Mouse (Mus musculus) stomach, embryonic 16.5 days (tissue): ENCODE data around the gene Apc2. TPM values are rescaled to one million over a fixed set of nuclear protein-coding genes. Genes with fewer than 3 reads are reported as not detected.
"Not testable (repeated sequence)": the region's sequence is repeated elsewhere in the genome, so short reads cannot be mapped to it uniquely, and the experiment has no call there.

Source experiments
- ATAC-seq: fragments of 200-750 bp; cut with Nextera tagmentation; 2 replicates; pipeline ENCODE4 v1.8.0; 2017; ENCODE audit warnings: moderate number of reproducible peaks, moderate TSS enrichment; ENCODE audit not compliant: insufficient read depth, low FRiP score
- H3K27ac ChIP-seq: fragments of 300-500 bp; sonication (generic); 2 replicates; pipeline ENCODE4 v1.5.1; 2014; ENCODE audit warnings: low read length
- H3K27me3 ChIP-seq: fragments of 300-500 bp; sonication (generic); 2 replicates; pipeline ENCODE4 v1.6.1; 2014; ENCODE audit warnings: low read length, control low read depth, mixed read lengths; ENCODE audit not compliant: control insufficient read depth, insufficient read depth
- H3K36me3 ChIP-seq: fragments of 300-500 bp; sonication (generic); 2 replicates; pipeline ENCODE4 v1.6.1; 2014; ENCODE audit warnings: low read length; ENCODE audit not compliant: control insufficient read depth, insufficient read depth
- H3K4me1 ChIP-seq: fragments of 300-500 bp; sonication (generic); 2 replicates; pipeline ENCODE4 v1.6.1; 2014; ENCODE audit warnings: low read length, control low read depth, mixed read lengths; ENCODE audit not compliant: control insufficient read depth, insufficient read depth
- H3K4me2 ChIP-seq: fragments of 300-500 bp; sonication (generic); 2 replicates; pipeline ENCODE4 v1.6.1; 2014; ENCODE audit warnings: low read depth, low read length, mixed read lengths
- H3K4me3 ChIP-seq: fragments of 300-500 bp; sonication (generic); replicated peaks from 2 replicates; pipeline ENCODE4 v1.5.1; 2014; ENCODE audit warnings: mild to moderate bottlenecking, low read length
- H3K9ac ChIP-seq: fragments of 300-500 bp; sonication (generic); 2 replicates; pipeline ENCODE4 v1.6.1; 2014; ENCODE audit warnings: low read length
- H3K9me3 ChIP-seq: fragments of 300-500 bp; sonication (generic); replicated peaks from 2 replicates; pipeline ENCODE4 v1.6.1; 2016; ENCODE audit warnings: low read length, control low read depth; ENCODE audit not compliant: control insufficient read depth
- WGBS: fragments of 180-500 bp; shearing (Covaris S2); extraction: QIAGEN DNeasy Blood & Tissue Kit; methylation state at CpG from one replicate; pipeline ENCODE4 v1.1.7; 2014; 5-methylcytosine and 5-hydroxymethylcytosine counted together
- polyA plus RNA-seq: library from polyadenylated mRNA; unstranded; fragments of >200 nt; fragmentation: Nextera tagmentation; extraction: Ambion mirVana; gene quantifications from 2 replicates; pipeline ENCODE4 v1.2.1, GENCODE M21; 2015

The Apc2 gene
- polyA plus RNA-seq, result 3.3 and 4.3 TPM in 2 replicates

DNA sequence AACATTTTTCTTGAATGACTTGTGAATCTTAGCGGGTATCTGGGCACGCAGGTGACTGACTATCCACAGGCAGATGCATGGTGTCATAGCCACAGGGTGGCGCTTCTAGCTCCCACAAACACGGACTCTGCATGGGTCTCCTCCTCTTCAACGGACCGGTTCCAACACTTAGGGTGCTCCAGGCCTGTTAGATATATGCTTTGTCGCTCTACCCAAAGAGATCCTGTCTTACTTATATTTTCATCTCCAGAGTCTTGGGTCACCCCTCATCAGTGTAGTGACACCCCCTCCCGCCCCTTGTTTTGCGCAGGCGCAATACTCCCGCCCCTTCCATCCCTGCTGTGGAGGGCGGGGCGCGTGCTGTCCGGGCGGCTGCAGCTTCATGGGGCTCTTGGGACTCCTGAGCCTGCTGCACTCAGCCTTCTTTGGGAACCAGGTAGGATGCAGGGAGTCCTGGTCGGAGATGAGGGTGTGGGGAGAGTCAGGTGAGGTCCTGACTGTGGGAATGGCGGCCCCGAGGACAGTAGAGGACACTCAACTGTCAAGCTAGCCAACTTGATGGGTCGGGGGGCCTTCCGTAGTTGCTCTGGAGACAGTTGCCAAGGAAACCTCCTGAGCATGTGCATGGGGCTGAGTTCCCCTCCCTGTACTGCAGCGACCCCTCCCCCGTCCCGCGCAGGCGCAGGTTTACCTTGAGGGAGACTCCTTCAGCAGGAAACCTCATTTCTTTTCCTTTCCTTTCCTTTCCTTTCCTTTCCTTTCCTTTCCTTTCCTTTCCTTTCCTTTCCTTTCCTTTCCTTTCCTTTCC is at the start of gene Apc2:
Gene Apc2, plus strand, starts transcription at position 360 of the 808 bp plus-strand sequence.
- Histone ChIP-seq H3K9ac (peak within 1 kb of the TSS; percentile 67), H3K9me3 (no peaks in the 10 kb centered on the region), H3K4me2 (peak within 1 kb of the TSS; percentile 77), H3K36me3 (0 out of 2 replicates have a peak, but pooled peaks cover 8% of the 10 kb centered on the region), H3K27me3 (peaks cover 31% of the 10 kb centered on the region), H3K4me3 (peak within 1 kb of the TSS; percentile 43), H3K27ac (peak within 1 kb of the TSS; percentile 9; the same call in 1 of the 2 replicates), H3K4me1 (peaks cover 15% of the 10 kb centered on the region)
- peak; percentile 33; the same call in 1 of the 2 replicates for ATAC-seq
- under 1% methylated on average over 26 of the region's 26 CpGs for WGBS

- peaks cover 19% of the 10 kb centered on the region for H3K4me1 ChIP-seq
- H3K36me3 ChIP-seq, result peaks cover 10% of the 10 kb centered on the region; the same call in 1 of the 2 replicates
- H3K27ac ChIP-seq, result no peak overlapping the region
- H3K4me2 ChIP-seq, result no peak overlapping the region
- no peak for ATAC-seq
- no peak overlapping the region for H3K4me3 ChIP-seq
- no peak overlapping the region; the same call in 1 of the 2 replicates for H3K9ac ChIP-seq
- H3K9me3 ChIP-seq, result no peaks in the 10 kb centered on the region
- no peaks in the 10 kb centered on the region for H3K27me3 ChIP-seq
- 54% methylated on average over 6 of the region's 6 CpGs for WGBS
Observed at GRCm38 (mm10) chr10:80247849-80248248, 47.9 kb upstream of the Apc2 start.

DNA sequence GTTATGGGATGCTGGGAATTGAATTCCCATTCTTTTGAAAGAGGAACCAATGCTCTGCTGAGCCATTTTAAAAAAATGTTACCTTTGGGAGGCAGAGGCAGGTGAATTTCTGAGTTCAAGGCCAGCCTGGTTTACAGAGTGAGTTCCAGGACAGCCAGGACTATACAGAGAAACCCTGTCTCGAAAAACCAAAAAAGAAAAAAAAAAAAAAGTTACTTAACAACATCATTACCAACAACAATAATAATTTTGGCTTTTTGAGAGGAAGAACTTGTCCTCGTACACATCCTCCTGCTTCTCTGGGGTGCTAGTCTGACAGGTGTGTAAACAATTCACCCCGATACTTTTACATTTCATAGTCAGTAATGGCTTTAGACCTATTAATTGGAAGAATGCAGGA is 47.3 kb upstream of the Apc2 start:
- Histone ChIP-seq H3K4me1 (peaks cover 19% of the 10 kb centered on the region), H3K4me3 (peak overlapping the region; percentile 88), H3K4me2 (peak overlapping the region; percentile 90)
- H3K27me3 ChIP-seq, H3K27ac ChIP-seq, H3K36me3 ChIP-seq, ATAC-seq, H3K9ac ChIP-seq, H3K9me3 ChIP-seq: not testable (repeated sequence)
- WGBS, result 28% methylated on average over 3 of the region's 3 CpGs

DNA sequence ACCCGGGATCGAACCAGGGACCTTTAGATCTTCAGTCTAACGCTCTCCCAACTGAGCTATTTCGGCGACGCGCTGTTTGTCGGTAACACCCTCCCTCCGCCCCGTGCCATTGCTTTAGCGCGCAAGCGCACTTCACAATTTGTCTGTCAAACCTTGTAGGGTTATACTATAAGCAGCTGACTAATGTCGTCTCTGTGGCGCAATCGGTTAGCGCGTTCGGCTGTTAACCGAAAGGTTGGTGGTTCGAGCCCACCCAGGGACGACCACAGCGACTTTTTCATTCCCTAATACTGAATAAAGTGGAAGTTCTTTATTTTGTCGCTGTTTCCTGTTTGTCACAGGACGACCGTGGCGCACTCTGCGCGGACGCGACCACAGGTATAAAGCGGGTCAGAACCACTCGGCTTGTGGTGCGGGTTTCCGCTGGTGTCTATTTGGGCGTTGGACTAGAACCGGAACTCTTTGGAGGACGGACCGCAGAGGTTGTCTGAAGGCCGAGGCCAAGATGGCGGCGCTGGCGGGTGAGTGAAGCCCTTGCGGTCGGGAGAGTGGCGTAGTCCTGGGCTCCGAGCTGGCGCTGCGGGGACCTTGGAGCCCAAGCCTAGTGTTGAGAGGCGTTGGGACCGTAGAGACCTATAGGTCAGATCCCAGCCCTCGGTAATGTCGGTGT is 46.7 kb upstream of the Apc2 start, which contains the start of gene Ndufs7:
Gene Ndufs7, plus strand, starts transcription at position 151 of the 670 bp plus-strand sequence.
- under 1% methylated on average over 53 of the region's 53 CpGs for WGBS
- no peaks in the 10 kb centered on the region for H3K36me3 ChIP-seq
- no peaks in the 10 kb centered on the region for H3K27me3 ChIP-seq
- ATAC-seq, result peak; percentile 89
- peak within 1 kb of the TSS; percentile 94 for H3K9ac ChIP-seq
- peak within 1 kb of the TSS; percentile 90 for H3K4me2 ChIP-seq
- H3K4me1 ChIP-seq, result peaks cover 19% of the 10 kb centered on the region
- H3K9me3 ChIP-seq, result no peaks in the 10 kb centered on the region
- H3K27ac ChIP-seq, result peak within 1 kb of the TSS; percentile 92
- H3K4me3 ChIP-seq, result peak within 1 kb of the TSS; percentile 88

DNA sequence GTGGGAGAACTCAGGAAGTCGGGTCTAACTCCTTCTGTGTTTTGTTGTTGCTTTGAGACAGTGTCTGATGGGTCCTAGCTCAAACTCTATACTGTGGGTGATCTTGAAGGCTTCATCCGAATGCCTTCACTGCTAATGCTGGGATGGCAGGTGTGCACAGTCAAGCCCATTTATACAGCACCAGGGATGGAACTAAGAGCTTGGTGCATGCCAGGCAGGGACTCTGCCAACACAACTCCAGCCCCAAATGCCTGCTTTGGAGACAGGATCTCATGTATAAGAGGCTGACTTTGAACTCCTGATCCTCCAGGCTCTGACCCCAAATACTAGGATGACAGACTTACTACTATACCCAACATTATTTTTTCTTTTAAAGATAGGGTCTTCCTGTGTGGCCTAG is 45.7 kb upstream of the Apc2 start:
- H3K27me3 ChIP-seq, result no peaks in the 10 kb centered on the region
- WGBS, result 28% methylated on average over 2 of the region's 2 CpGs

DNA sequence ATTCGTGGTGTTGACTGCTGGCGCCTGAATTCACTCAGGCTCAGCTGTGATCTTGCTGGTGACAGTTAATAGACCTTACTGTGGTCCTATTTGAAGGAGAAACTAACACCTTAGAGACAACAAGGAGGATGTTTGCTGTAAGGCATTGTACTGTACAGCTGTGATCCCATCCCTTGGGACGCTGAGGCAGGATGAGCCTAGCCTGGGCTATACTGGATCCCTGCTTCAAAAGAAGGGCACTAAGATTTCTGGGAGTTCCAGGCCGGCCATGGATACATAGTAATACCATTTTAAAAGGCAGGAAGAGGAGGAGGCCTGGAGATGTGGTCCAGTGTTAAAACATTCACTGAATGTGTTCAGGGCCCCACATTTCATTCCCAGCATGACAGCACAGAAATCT is 45.2 kb upstream of the Apc2 start:
- Histone ChIP-seq H3K4me3 (no peak overlapping the region; the same call in 1 of the 2 replicates), H3K4me1 (peaks cover 16% of the 10 kb centered on the region), H3K9me3 (no peaks in the 10 kb centered on the region), H3K4me2 (0 out of 2 replicates have a peak overlapping the region, but pooled peaks have one; percentile 90), H3K27ac (no peak overlapping the region), H3K36me3 (peaks cover 6% of the 10 kb centered on the region; the same call in 1 of the 2 replicates), H3K27me3 (no peaks in the 10 kb centered on the region), H3K9ac (peak overlapping the region; percentile 40; the same call in 1 of the 2 replicates)
- ATAC-seq, result no peak
- 87% methylated on average over 4 of the region's 4 CpGs for WGBS

More for the DNA sequence above, 45.7 kb upstream of the Apc2 start:
- Histone ChIP-seq H3K27ac (peak overlapping the region; percentile 92; the same call in 1 of the 2 replicates), H3K4me1 (peaks cover 19% of the 10 kb centered on the region), H3K36me3 (peaks cover 6% of the 10 kb centered on the region; the same call in 1 of the 2 replicates), H3K4me2 (peak overlapping the region; percentile 90), H3K4me3 (peak overlapping the region; percentile 88), H3K9me3 (no peaks in the 10 kb centered on the region), H3K9ac (peak overlapping the region; percentile 94)
- no peak for ATAC-seq

DNA sequence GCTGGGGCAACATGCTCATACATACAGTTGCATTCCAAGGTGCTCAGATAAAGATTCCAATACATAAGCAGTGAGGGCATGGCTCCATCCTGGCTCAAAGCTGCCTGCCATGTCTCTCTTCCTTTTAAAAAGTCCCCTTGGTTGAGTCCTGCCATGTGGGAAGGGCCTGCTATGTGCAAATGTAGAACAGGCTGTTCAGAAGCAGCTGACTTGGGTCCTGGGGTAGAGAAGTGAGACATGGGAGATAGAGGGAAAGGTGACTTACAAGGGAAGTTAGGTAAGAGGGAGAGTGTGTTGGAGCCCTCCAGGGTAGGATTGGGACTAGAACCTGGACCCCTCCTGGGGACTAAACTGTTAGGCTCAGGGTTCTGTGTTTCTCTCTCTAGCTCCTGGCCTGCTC is 43.8 kb upstream of the Apc2 start:
- Histone ChIP-seq H3K9ac (no peak overlapping the region), H3K9me3 (no peaks in the 10 kb centered on the region), H3K27ac (no peak overlapping the region), H3K4me3 (no peak overlapping the region), H3K4me1 (peaks cover 16% of the 10 kb centered on the region), H3K36me3 (peaks cover 6% of the 10 kb centered on the region; the same call in 1 of the 2 replicates), H3K4me2 (no peak overlapping the region), H3K27me3 (no peaks in the 10 kb centered on the region)
- ATAC-seq, result no peak

- peaks cover 6% of the 10 kb centered on the region; the same call in 1 of the 2 replicates for H3K36me3 ChIP-seq
Observed at GRCm38 (mm10) chr10:80252493-80253274, 43.1 kb upstream of the Apc2 start.

More at GRCm38 (mm10) chr10:80252493-80253274, 43.1 kb upstream of the Apc2 start:
- peaks cover 16% of the 10 kb centered on the region for H3K4me1 ChIP-seq
- WGBS, result 90% methylated on average over 11 of the region's 11 CpGs
- no peak for ATAC-seq
- H3K4me2 ChIP-seq, result no peak overlapping the region
- no peaks in the 10 kb centered on the region for H3K27me3 ChIP-seq
- no peak overlapping the region for H3K4me3 ChIP-seq
- H3K9ac ChIP-seq, result no peak overlapping the region
- no peak overlapping the region for H3K27ac ChIP-seq
- H3K9me3 ChIP-seq, result no peaks in the 10 kb centered on the region
